Mouse (Mus musculus): ENCODE results near the gene Tuba3a. TPM values are rescaled to one million over a fixed set of nuclear protein-coding genes. Genes with fewer than 3 reads are reported as not detected.
"Not testable (repeated sequence)": the region's sequence is repeated elsewhere in the genome, so short reads cannot be mapped to it uniquely, and the experiment has no call there.

Gene Tuba3a
- polyA plus RNA-seq, 1 experiment from 2014 or later: 0.10 TPM

- Histone ChIP-seq H3K36me3 (ENCODE audit: control insufficient read depth, insufficient read depth, low read length) (no peaks in the 10 kb centered on the region), H3K9me3 (ENCODE audit: control insufficient read depth, low read length) (no peaks in the 10 kb centered on the region), H3K9ac (ENCODE audit: low read depth, low read length) (no peak overlapping the region), H3K27me3 (replicated peaks; ENCODE audit: control insufficient read depth, insufficient read depth, low read length) (no peaks in the 10 kb centered on the region), H3K27ac (ENCODE audit: low read depth, low read length) (no peak overlapping the region), H3K4me1 (ENCODE audit: control insufficient read depth, insufficient read depth, low read depth, low read length) (no peaks in the 10 kb centered on the region), H3K4me3 (ENCODE audit: low read length) (no peak overlapping the region), H3K4me2 (ENCODE audit: low read length) (no peak overlapping the region)
- 55% methylated on average over 8 of the region's 8 CpGs for WGBS
- no peak for ATAC-seq
These were observed 6.1 kb downstream of the Tuba3a start for GRCm38 (mm10) chr6:125279729-125280128.

- Histone ChIP-seq H3K9me3 (ENCODE audit: control insufficient read depth, low read length) (no peaks in the 10 kb centered on the region), H3K27ac (ENCODE audit: low read depth, low read length) (no peak overlapping the region), H3K4me3 (ENCODE audit: low read length) (no peak overlapping the region), H3K36me3 (ENCODE audit: control insufficient read depth, insufficient read depth, low read length) (no peaks in the 10 kb centered on the region), H3K27me3 (replicated peaks; ENCODE audit: control insufficient read depth, insufficient read depth, low read length) (no peaks in the 10 kb centered on the region), H3K4me1 (ENCODE audit: control insufficient read depth, insufficient read depth, low read depth, low read length) (peaks cover 3% of the 10 kb centered on the region), H3K9ac (ENCODE audit: low read depth, low read length) (no peak overlapping the region), H3K4me2 (ENCODE audit: low read length) (no peak overlapping the region)
- ATAC-seq: no peak
- 63% methylated on average over 15 of the region's 15 CpGs for WGBS
These were observed 10.8 kb downstream of the Tuba3a start for GRCm38 (mm10) chr6:125274841-125275563.

GRCm38 (mm10) chr6:125272228-125272785 lies 13.5 kb downstream of the Tuba3a start:
- WGBS: 81% methylated on average over 10 of the region's 10 CpGs
- Histone ChIP-seq H3K27me3 (replicated peaks; ENCODE audit: control insufficient read depth, insufficient read depth, low read length) (no peaks in the 10 kb centered on the region), H3K4me1 (ENCODE audit: control insufficient read depth, insufficient read depth, low read depth, low read length) (peaks cover 3% of the 10 kb centered on the region), H3K4me3 (ENCODE audit: low read length) (no peak overlapping the region), H3K4me2 (ENCODE audit: low read length) (no peak overlapping the region), H3K9me3 (ENCODE audit: control insufficient read depth, low read length) (no peaks in the 10 kb centered on the region), H3K27ac (ENCODE audit: low read depth, low read length) (no peak overlapping the region), H3K36me3 (ENCODE audit: control insufficient read depth, insufficient read depth, low read length) (no peaks in the 10 kb centered on the region), H3K9ac (ENCODE audit: low read depth, low read length) (no peak overlapping the region)
- ATAC-seq: no peak

GRCm38 (mm10) chr6:125271455-125272227 lies 14.2 kb downstream of the Tuba3a start:
- H3K4me2 ChIP-seq (ENCODE audit: low read length): peak overlapping the region; percentile 54

GRCm38 (mm10) chr6:125268799-125269198 lies 17.0 kb downstream of the Tuba3a start:
- Histone ChIP-seq H3K4me2 (ENCODE audit: low read length) (no peak overlapping the region), H3K4me1 (ENCODE audit: control insufficient read depth, insufficient read depth, low read depth, low read length) (peaks cover 3% of the 10 kb centered on the region), H3K9me3 (ENCODE audit: control insufficient read depth, low read length) (no peaks in the 10 kb centered on the region), H3K4me3 (ENCODE audit: low read length) (no peak overlapping the region), H3K9ac (ENCODE audit: low read depth, low read length) (no peak overlapping the region), H3K27me3 (replicated peaks; ENCODE audit: control insufficient read depth, insufficient read depth, low read length) (no peaks in the 10 kb centered on the region), H3K36me3 (ENCODE audit: control insufficient read depth, insufficient read depth, low read length) (no peaks in the 10 kb centered on the region), H3K27ac (ENCODE audit: low read depth, low read length) (no peak overlapping the region)
- WGBS: 57% methylated on average over 6 of the region's 6 CpGs
- no peak for ATAC-seq

More at GRCm38 (mm10) chr6:125271455-125272227, 14.2 kb downstream of the Tuba3a start:
- Histone ChIP-seq H3K9me3 (ENCODE audit: control insufficient read depth, low read length) (no peaks in the 10 kb centered on the region), H3K4me1 (ENCODE audit: control insufficient read depth, insufficient read depth, low read depth, low read length) (peaks cover 3% of the 10 kb centered on the region), H3K4me3 (ENCODE audit: low read length) (peak overlapping the region; percentile 19; the same call in 1 of the 2 replicates), H3K27ac (ENCODE audit: low read depth, low read length) (no peak overlapping the region; the same call in 1 of the 2 replicates), H3K9ac (ENCODE audit: low read depth, low read length) (peak overlapping the region; percentile 52), H3K36me3 (ENCODE audit: control insufficient read depth, insufficient read depth, low read length) (no peaks in the 10 kb centered on the region), H3K27me3 (replicated peaks; ENCODE audit: control insufficient read depth, insufficient read depth, low read length) (no peaks in the 10 kb centered on the region)
- peak; percentile 94 for ATAC-seq
- 17% methylated on average over 17 of the region's 17 CpGs for WGBS

- H3K4me2 ChIP-seq (ENCODE audit: low read length): no peak overlapping the region
- peaks cover 3% of the 10 kb centered on the region for H3K4me1 ChIP-seq (ENCODE audit: control insufficient read depth, insufficient read depth, low read depth, low read length)
- 81% methylated on average over 3 of the region's 3 CpGs for WGBS
- no peaks in the 10 kb centered on the region for H3K9me3 ChIP-seq (ENCODE audit: control insufficient read depth, low read length)
- H3K9ac ChIP-seq (ENCODE audit: low read depth, low read length): no peak overlapping the region
- H3K27me3 ChIP-seq (replicated peaks; ENCODE audit: control insufficient read depth, insufficient read depth, low read length): no peaks in the 10 kb centered on the region
- no peak for ATAC-seq
- no peak overlapping the region for H3K27ac ChIP-seq (ENCODE audit: low read depth, low read length)
- H3K36me3 ChIP-seq (ENCODE audit: control insufficient read depth, insufficient read depth, low read length): no peaks in the 10 kb centered on the region
- no peak overlapping the region for H3K4me3 ChIP-seq (ENCODE audit: low read length)
These were observed 18.4 kb downstream of the Tuba3a start for GRCm38 (mm10) chr6:125267469-125267868.

GRCm38 (mm10) chr6:125266600-125266999 lies 19.2 kb downstream of the Tuba3a start:
- not testable (repeated sequence) for H3K4me2 ChIP-seq (ENCODE audit: low read length); H3K4me1 ChIP-seq (ENCODE audit: control insufficient read depth, insufficient read depth, low read depth, low read length); H3K4me3 ChIP-seq (ENCODE audit: low read length); ATAC-seq; H3K27ac ChIP-seq (ENCODE audit: low read depth, low read length); H3K36me3 ChIP-seq (ENCODE audit: control insufficient read depth, insufficient read depth, low read length); H3K9me3 ChIP-seq (ENCODE audit: control insufficient read depth, low read length); H3K27me3 ChIP-seq (replicated peaks; ENCODE audit: control insufficient read depth, insufficient read depth, low read length); H3K9ac ChIP-seq (ENCODE audit: low read depth, low read length)
- 63% methylated on average over 6 of the region's 6 CpGs for WGBS

- 77% methylated on average over 13 of the region's 13 CpGs for WGBS
- no peaks in the 10 kb centered on the region for H3K4me1 ChIP-seq (ENCODE audit: control insufficient read depth, insufficient read depth, low read depth, low read length)
- no peaks in the 10 kb centered on the region for H3K27me3 ChIP-seq (replicated peaks; ENCODE audit: control insufficient read depth, insufficient read depth, low read length)
- no peak for ATAC-seq
- no peak overlapping the region for H3K9ac ChIP-seq (ENCODE audit: low read depth, low read length)
- H3K4me3 ChIP-seq (ENCODE audit: low read length): no peak overlapping the region
- no peaks in the 10 kb centered on the region for H3K9me3 ChIP-seq (ENCODE audit: control insufficient read depth, low read length)
- no peak overlapping the region for H3K4me2 ChIP-seq (ENCODE audit: low read length)
- H3K27ac ChIP-seq (ENCODE audit: low read depth, low read length): no peak overlapping the region
- no peaks in the 10 kb centered on the region for H3K36me3 ChIP-seq (ENCODE audit: control insufficient read depth, insufficient read depth, low read length)
These were observed 19.8 kb downstream of the Tuba3a start for GRCm38 (mm10) chr6:125266091-125266490.

- no peak for ATAC-seq
These were observed 20.6 kb downstream of the Tuba3a start for GRCm38 (mm10) chr6:125265239-125265638.

More at GRCm38 (mm10) chr6:125265239-125265638, 20.6 kb downstream of the Tuba3a start:
- H3K9ac ChIP-seq (ENCODE audit: low read depth, low read length): no peak overlapping the region
- no peaks in the 10 kb centered on the region for H3K9me3 ChIP-seq (ENCODE audit: control insufficient read depth, low read length)
- H3K4me3 ChIP-seq (ENCODE audit: low read length): no peak overlapping the region
- WGBS: 51% methylated on average over 10 of the region's 10 CpGs
- no peaks in the 10 kb centered on the region for H3K27me3 ChIP-seq (replicated peaks; ENCODE audit: control insufficient read depth, insufficient read depth, low read length)
- no peak overlapping the region for H3K27ac ChIP-seq (ENCODE audit: low read depth, low read length)
- H3K36me3 ChIP-seq (ENCODE audit: control insufficient read depth, insufficient read depth, low read length): no peaks in the 10 kb centered on the region
- no peak overlapping the region for H3K4me2 ChIP-seq (ENCODE audit: low read length)
- no peaks in the 10 kb centered on the region for H3K4me1 ChIP-seq (ENCODE audit: control insufficient read depth, insufficient read depth, low read depth, low read length)

All from hindbrain, embryonic 16.5 days (tissue).